Mouse (Mus musculus): Measurements from ENCODE around the gene Mybphl.

- TF ChIP-seq CTCF (IDR thresholded peaks at IDR 0.05; ENCODE audit: low read depth) (no peak), EP300 (optimal IDR thresholded peaks at IDR 0.05) (no peak)
These were observed 45.6 kb downstream of the Mybphl start for GRCm38 (mm10) chr3:108410359-108410714.

All from stomach, postnatal 0 days (tissue).